Mouse (Mus musculus) heart, adult 2 months (tissue): ENCODE results near the gene E2f8. TPM values are rescaled to one million over a fixed set of nuclear protein-coding genes. Genes with fewer than 3 reads are reported as not detected.

Experiments
- DNase-seq, 2 experiments: peaks; one replicate each; pipeline ENCODE4 v3.0.0; 2021
- H3K27ac ChIP-seq: fragments of 200-600 bp; 2 replicates; pipeline ENCODE4 v1.8.1; 2022
- H3K27me3 ChIP-seq: fragments of 200-500 bp; 2 replicates; pipeline ENCODE4 v1.6.1; 2012; ENCODE audit warnings: mild to moderate bottlenecking, low read length, inconsistent platforms, mixed read lengths; ENCODE audit not compliant: control insufficient read depth, insufficient read depth
- H3K36me3 ChIP-seq: fragments of 200-500 bp; 2 replicates; pipeline ENCODE4 v1.6.1; 2012; ENCODE audit warnings: low read length, inconsistent platforms; ENCODE audit not compliant: control insufficient read depth, insufficient read depth
- H3K4me1 ChIP-seq: fragments of 200-500 bp; 2 replicates; pipeline ENCODE4 v1.6.1; 2011; ENCODE audit warnings: low read length; ENCODE audit not compliant: control insufficient read depth, insufficient read depth
- H3K4me3 ChIP-seq: fragments of 200-600 bp; 2 replicates; pipeline ENCODE4 v1.8.1; 2022
- H3K79me2 ChIP-seq: fragments of 200-500 bp; replicated peaks from 2 replicates; pipeline ENCODE4 v1.6.1; 2012; ENCODE audit warnings: mild to moderate bottlenecking, inconsistent platforms, low read length, moderate library complexity, mixed read lengths; ENCODE audit not compliant: control insufficient read depth, insufficient read depth
- H3K9ac ChIP-seq: fragments of 200-500 bp; 2 replicates; pipeline ENCODE4 v1.6.1; 2012; ENCODE audit warnings: low read depth, mild to moderate bottlenecking, control low read depth, inconsistent platforms, low read length, mixed read lengths
- CTCF ChIP-seq: fragments of 200-600 bp; IDR thresholded peaks from 2 replicates; pipeline ENCODE4 v1.8.1; 2022; ENCODE audit warnings: antibody characterized with exemption, mild to moderate bottlenecking, moderate library complexity
- EP300 ChIP-seq: fragments of 200-500 bp; IDR thresholded peaks from 2 replicates; pipeline ENCODE4 v1.6.1; 2011; ENCODE audit warnings: low read depth, low read length, control low read depth; ENCODE audit not compliant: insufficient read depth
- POLR2A ChIP-seq: fragments of 200-500 bp; IDR thresholded peaks from 2 replicates; pipeline ENCODE4 v1.6.1; 2011; ENCODE audit warnings: mild to moderate bottlenecking, low read depth, low read length, control low read depth; ENCODE audit not compliant: insufficient read depth
- WGBS: fragments of 180-500 bp; shearing (Covaris S2); methylation state at CpG from one replicate; pipeline ENCODE4 v1.1.7; 2018; 5-methylcytosine and 5-hydroxymethylcytosine counted together
- intact Hi-C: fragments of 180-260 bp; cut with DNase I; formaldehyde crosslinking; loops from one replicate; pipeline ENCODE4 v1.15.1; 2025
- polyA plus RNA-seq: library from polyadenylated mRNA; depleted of rRNA; stranded (reverse); fragments of >200 nt; gene quantifications from 2 replicates; pipeline ENCODE4 v1.2.3, GENCODE M21; 2012
- total RNA-seq, 2 experiments: library from RNA; stranded (reverse); gene quantifications; 2 replicates each; pipeline ENCODE4 v1.2.3; 2021

E2f8 gene
- total and polyA plus RNA-seq, 3 experiments: 0.31 to 1.6 (median 1.3) TPM

DNA sequence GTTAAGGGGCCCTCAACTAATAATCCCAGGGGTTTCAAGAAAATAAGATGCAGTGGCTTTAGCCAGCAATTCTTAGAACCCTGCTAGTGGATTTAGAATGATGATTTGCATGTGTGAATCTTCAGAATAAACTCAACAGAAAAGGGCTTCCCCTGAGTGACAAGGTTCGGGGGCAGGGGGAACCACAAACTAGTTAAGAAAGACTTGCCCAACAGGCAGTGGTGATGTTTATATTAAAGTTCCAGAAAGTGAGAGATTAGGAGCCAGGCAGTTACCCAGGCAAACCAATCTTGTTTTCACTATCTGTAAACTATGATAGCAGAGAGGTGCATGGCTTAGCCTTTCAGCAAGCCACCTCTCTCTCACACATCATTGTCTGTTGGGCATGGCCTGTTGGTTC is 48.7 kb downstream of the E2f8 start:
- no peak overlapping the region for H3K4me3 ChIP-seq
- no peak for TF ChIP-seq EP300
- no peak for TF ChIP-seq POLR2A
- no peak for TF ChIP-seq CTCF
- H3K27ac ChIP-seq: peak overlapping the region; percentile 36; the same call in 1 of the 2 replicates
- intact Hi-C loops: loop anchor here (5.0 to 10.0 kb wide), 2 partner anchors 45 to 432 kb away; no protein-coding TSS in a partner anchor
- no peak overlapping the region for H3K9ac ChIP-seq
- peaks cover 51% of the 10 kb centered on the region for H3K36me3 ChIP-seq
- 53% methylated on average over 1 of the region's 1 CpGs for WGBS
- H3K4me1 ChIP-seq: peaks cover 11% of the 10 kb centered on the region
- DNase-seq: no peak
- no peaks in the 10 kb centered on the region for H3K79me2 ChIP-seq
- no peaks in the 10 kb centered on the region for H3K27me3 ChIP-seq

- 15% methylated on average over 2 of the region's 2 CpGs for WGBS
- Histone ChIP-seq H3K36me3 (peaks cover 43% of the 10 kb centered on the region), H3K27ac (peak overlapping the region; percentile 30; the same call in 1 of the 2 replicates)
Measured at GRCm38 (mm10) chr7:48830395-48830794, 51.0 kb downstream of the E2f8 start.

DNA sequence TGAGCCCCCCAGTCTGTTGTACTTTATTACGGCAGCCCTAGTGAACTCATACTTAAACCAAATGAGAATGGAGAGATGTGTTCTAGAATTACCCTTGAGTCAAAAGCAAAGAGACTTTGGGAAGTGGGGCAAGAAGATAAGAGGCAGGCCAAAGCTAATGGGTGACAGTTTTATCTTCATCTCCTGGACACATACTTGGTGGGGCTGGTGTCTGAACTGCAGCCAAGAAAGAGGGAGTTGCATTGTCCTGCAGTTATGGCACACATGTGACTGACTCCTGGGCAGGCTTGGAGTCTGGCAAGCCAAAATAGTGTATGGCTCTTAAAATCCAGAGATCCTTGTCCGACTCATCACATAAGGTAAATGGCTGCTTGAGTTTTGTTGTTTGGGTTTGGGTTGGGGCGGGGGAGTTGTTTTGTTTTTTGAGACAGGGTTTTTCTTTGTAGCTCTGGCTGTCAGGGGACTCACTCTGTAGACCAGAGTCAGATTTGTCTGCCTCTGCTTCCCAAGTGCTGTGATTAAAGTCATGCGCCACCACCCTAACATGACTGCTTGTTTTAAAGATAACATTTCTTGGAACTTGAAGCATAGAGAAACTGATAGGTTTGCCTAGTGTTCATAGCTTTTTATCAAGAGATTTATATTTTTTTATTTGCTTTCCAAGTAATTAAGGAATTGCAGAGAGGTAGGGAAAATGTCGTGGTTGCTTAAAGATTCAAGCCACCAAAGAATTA is 52.1 kb downstream of the E2f8 start:
- TF ChIP-seq CTCF (no peak), EP300 (peak; percentile 92; the same call in 1 of the 2 replicates), POLR2A (peak; percentile 46; the same call in 1 of the 2 replicates)
- H3K4me1 ChIP-seq: peaks cover 9% of the 10 kb centered on the region
- peaks cover 39% of the 10 kb centered on the region for H3K36me3 ChIP-seq
- intact Hi-C loops: no loop called here
- DNase-seq: peak in 1 of 2 experiments; percentile 73
- 44% methylated on average over 5 of the region's 5 CpGs for WGBS
- peak overlapping the region; percentile 55 for H3K27ac ChIP-seq
- no peaks in the 10 kb centered on the region for H3K27me3 ChIP-seq
- H3K4me3 ChIP-seq: no peak overlapping the region
- no peaks in the 10 kb centered on the region for H3K79me2 ChIP-seq
- no peak overlapping the region for H3K9ac ChIP-seq

More at GRCm38 (mm10) chr7:48830395-48830794, 51.0 kb downstream of the E2f8 start:
- H3K4me3 ChIP-seq: no peak overlapping the region
- peaks cover 10% of the 10 kb centered on the region for H3K4me1 ChIP-seq
- TF ChIP-seq CTCF: no peak
- TF ChIP-seq POLR2A: 0 out of 2 replicates have a peak, but pooled peaks have one; percentile 9
- peak; percentile 69; the same call in 1 of the 2 replicates for TF ChIP-seq EP300
- H3K27me3 ChIP-seq: no peaks in the 10 kb centered on the region
- H3K9ac ChIP-seq: no peak overlapping the region
- intact Hi-C loops: loop anchor here (5.0 to 10.0 kb wide), 2 partner anchors 47 to 434 kb away; no protein-coding TSS in a partner anchor
- no peak for DNase-seq
- H3K79me2 ChIP-seq: no peaks in the 10 kb centered on the region

DNA sequence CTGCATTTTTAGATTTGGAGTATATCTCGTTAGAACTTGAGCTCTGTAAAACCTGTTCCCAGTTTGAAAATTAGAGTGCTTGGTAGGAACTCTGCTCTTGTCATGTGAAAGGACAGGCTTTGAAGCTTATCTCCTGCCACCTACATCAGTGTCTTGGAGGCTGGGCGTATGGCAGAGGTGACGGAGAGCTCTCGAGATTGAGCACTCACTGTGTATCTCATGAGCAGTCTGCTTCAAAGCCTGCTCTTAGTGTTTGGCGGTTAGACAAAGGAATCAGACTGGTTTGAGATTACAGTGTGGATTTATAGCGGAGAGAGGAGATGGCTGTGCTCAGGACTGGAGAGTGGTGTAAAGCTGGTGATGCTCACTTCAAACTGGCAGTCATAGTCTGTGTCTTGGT is 56.2 kb downstream of the E2f8 start:
- Histone ChIP-seq H3K27ac (peak overlapping the region; percentile 27), H3K27me3 (no peaks in the 10 kb centered on the region), H3K4me3 (no peak overlapping the region), H3K36me3 (peaks cover 19% of the 10 kb centered on the region), H3K9ac (no peak overlapping the region), H3K4me1 (peaks cover 2% of the 10 kb centered on the region; the same call in 1 of the 2 replicates), H3K79me2 (no peaks in the 10 kb centered on the region)
- no peak for TF ChIP-seq CTCF
- 0 out of 2 replicates have a peak, but pooled peaks have one; percentile 18 for TF ChIP-seq EP300
- intact Hi-C loops: no loop called here
- DNase-seq: no peak
- WGBS: 56% methylated on average over 6 of the region's 6 CpGs

DNA sequence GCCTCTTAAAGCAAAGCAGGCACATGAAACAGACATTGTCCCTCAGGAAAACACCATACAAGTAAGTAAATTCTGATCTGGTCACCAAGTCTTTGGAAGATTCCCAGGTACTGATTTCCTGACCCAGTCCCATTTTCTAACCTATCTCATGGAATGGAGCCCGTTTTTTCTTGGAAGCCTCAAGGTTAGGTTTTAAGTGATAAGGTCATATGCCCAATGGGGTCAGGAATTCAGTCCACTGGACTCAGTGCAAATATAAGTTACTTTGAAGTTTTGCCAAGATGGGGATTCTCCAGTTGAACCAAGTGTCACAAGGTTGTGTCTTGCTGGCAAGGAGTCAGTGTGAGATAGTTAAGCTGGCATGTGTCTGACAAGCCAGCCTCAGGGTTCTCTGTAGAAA is 56.7 kb downstream of the E2f8 start:
- H3K79me2 ChIP-seq: no peaks in the 10 kb centered on the region
- peak overlapping the region; percentile 27 for H3K27ac ChIP-seq
- H3K4me3 ChIP-seq: no peak overlapping the region
- 53% methylated on average over 1 of the region's 1 CpGs for WGBS
- H3K36me3 ChIP-seq: peaks cover 16% of the 10 kb centered on the region
- H3K4me1 ChIP-seq: peaks cover 2% of the 10 kb centered on the region; the same call in 1 of the 2 replicates
- H3K27me3 ChIP-seq: no peaks in the 10 kb centered on the region
- no peak for DNase-seq
- TF ChIP-seq EP300 (no peak), CTCF (no peak), POLR2A (no peak)
- intact Hi-C loops: no loop called here
- no peak overlapping the region for H3K9ac ChIP-seq

- Histone ChIP-seq H3K79me2 (no peaks in the 10 kb centered on the region), H3K4me1 (peaks cover 2% of the 10 kb centered on the region; the same call in 1 of the 2 replicates), H3K27ac (no peak overlapping the region), H3K4me3 (no peak overlapping the region), H3K27me3 (no peaks in the 10 kb centered on the region), H3K9ac (no peak overlapping the region), H3K36me3 (peaks cover 15% of the 10 kb centered on the region)
- TF ChIP-seq POLR2A: no peak
- no peak for TF ChIP-seq CTCF
- TF ChIP-seq EP300: no peak
- DNase-seq: no peak
- intact Hi-C loops: no loop called here
- WGBS: 95% methylated on average over 3 of the region's 3 CpGs
Measured at GRCm38 (mm10) chr7:48823621-48824020, 57.8 kb downstream of the E2f8 start.
